Mouse (Mus musculus) ES-Bruce4 (cell line): ENCODE data around the gene Ankrd28. TPM values are rescaled to one million over a fixed set of nuclear protein-coding genes. Genes with fewer than 3 reads are reported as not detected.

ENCODE experiments used
- H3K27ac ChIP-seq: 2 replicates; pipeline ENCODE4 v1.5.1; 2012; ENCODE audit warnings: low read length, inconsistent platforms; ENCODE audit not compliant: insufficient read depth
- H3K27me3 ChIP-seq: 2 replicates; pipeline ENCODE4 v1.6.1; 2012; ENCODE audit warnings: mild to moderate bottlenecking, low read length, inconsistent platforms; ENCODE audit not compliant: control insufficient read depth, poor library complexity, insufficient read depth, severe bottlenecking
- H3K36me3 ChIP-seq: 2 replicates; pipeline ENCODE4 v1.6.1; 2012; ENCODE audit warnings: inconsistent platforms, mild to moderate bottlenecking, low read length, moderate library complexity; ENCODE audit not compliant: control insufficient read depth, poor library complexity, insufficient read depth, severe bottlenecking
- H3K4me1 ChIP-seq: one replicate; pipeline ENCODE4 v1.8.1; 2011; ENCODE audit warnings: low read length; ENCODE audit not compliant: control insufficient read depth, insufficient read depth
- H3K4me3 ChIP-seq: 2 replicates; pipeline ENCODE4 v1.5.1; 2011; ENCODE audit warnings: low read depth, mild to moderate bottlenecking, low read length
- H3K9ac ChIP-seq: 2 replicates; pipeline ENCODE4 v1.6.1; 2012; ENCODE audit warnings: low read depth, mild to moderate bottlenecking, inconsistent platforms; ENCODE audit not compliant: poor library complexity, severe bottlenecking
- H3K9me3 ChIP-seq: replicated peaks from 2 replicates; pipeline ENCODE4 v1.6.1; 2012; ENCODE audit warnings: mild to moderate bottlenecking, low read length, inconsistent platforms; ENCODE audit not compliant: control insufficient read depth, poor library complexity, insufficient read depth, severe bottlenecking
- CTCF ChIP-seq: IDR thresholded peaks from one replicate; pipeline ENCODE4 v1.8.1; 2011; ENCODE audit warnings: low read depth, low read length
- EP300 ChIP-seq: IDR thresholded peaks from 2 replicates; pipeline ENCODE4 v1.6.1; 2011; ENCODE audit warnings: low read depth, low read length; ENCODE audit not compliant: insufficient read depth
- POLR2A ChIP-seq: IDR thresholded peaks from one replicate; pipeline ENCODE4 v1.8.1; 2011; ENCODE audit warnings: low read length; ENCODE audit not compliant: insufficient read depth
- polyA plus RNA-seq: library from polyadenylated mRNA; stranded (reverse); fragments of >200 nt; gene quantifications from 2 replicates; pipeline ENCODE4 v1.2.4, GENCODE M21; 2011; ENCODE audit warnings: low read depth; ENCODE audit not compliant: missing spikeins, insufficient read depth, insufficient read length

Gene Ankrd28
- polyA plus RNA-seq, 1 experiment: 104 TPM

GRCm38 (mm10) chr14:31786906-31787305, 43.5 kb downstream of the Ankrd28 start:
- no peak overlapping the region for H3K9ac ChIP-seq
- H3K4me3 ChIP-seq: no peak overlapping the region
- TF ChIP-seq POLR2A: no peak
- TF ChIP-seq EP300: no peak
- no peak for TF ChIP-seq CTCF
- no peak overlapping the region for H3K27ac ChIP-seq
- no peaks in the 10 kb centered on the region for H3K27me3 ChIP-seq
- H3K36me3 ChIP-seq: no peaks in the 10 kb centered on the region
- H3K4me1 ChIP-seq: peaks cover 3% of the 10 kb centered on the region
- H3K9me3 ChIP-seq: no peaks in the 10 kb centered on the region

- H3K4me1 ChIP-seq: no peaks in the 10 kb centered on the region
- no peaks in the 10 kb centered on the region for H3K27me3 ChIP-seq
- H3K27ac ChIP-seq: no peak overlapping the region
- no peak overlapping the region for H3K9ac ChIP-seq
- TF ChIP-seq CTCF: no peak
- no peak for TF ChIP-seq EP300
- TF ChIP-seq POLR2A: no peak
- no peak overlapping the region for H3K4me3 ChIP-seq
- no peaks in the 10 kb centered on the region for H3K9me3 ChIP-seq
- H3K36me3 ChIP-seq: no peaks in the 10 kb centered on the region
Measured at GRCm38 (mm10) chr14:31785681-31786080, 44.8 kb downstream of the Ankrd28 start.

- H3K27ac ChIP-seq: no peak overlapping the region
- H3K9ac ChIP-seq: no peak overlapping the region
- H3K4me1 ChIP-seq: no peaks in the 10 kb centered on the region
- no peaks in the 10 kb centered on the region for H3K9me3 ChIP-seq
- TF ChIP-seq CTCF (no peak), POLR2A (no peak), EP300 (no peak)
- no peaks in the 10 kb centered on the region for H3K27me3 ChIP-seq
- no peak overlapping the region for H3K4me3 ChIP-seq
- no peaks in the 10 kb centered on the region for H3K36me3 ChIP-seq
Measured at GRCm38 (mm10) chr14:31784975-31785374, 45.5 kb downstream of the Ankrd28 start.

GRCm38 (mm10) chr14:31781309-31782049, 49.0 kb downstream of the Ankrd28 start:
- Histone ChIP-seq H3K4me1 (no peaks in the 10 kb centered on the region), H3K36me3 (no peaks in the 10 kb centered on the region), H3K27me3 (no peaks in the 10 kb centered on the region), H3K27ac (no peak overlapping the region), H3K9me3 (no peaks in the 10 kb centered on the region), H3K4me3 (no peak overlapping the region), H3K9ac (no peak overlapping the region)
- TF ChIP-seq POLR2A: no peak
- no peak for TF ChIP-seq EP300
- TF ChIP-seq CTCF: no peak

- Histone ChIP-seq H3K27me3 (no peaks in the 10 kb centered on the region), H3K27ac (no peak overlapping the region), H3K9ac (no peak overlapping the region), H3K36me3 (no peaks in the 10 kb centered on the region), H3K4me3 (no peak overlapping the region), H3K4me1 (no peaks in the 10 kb centered on the region), H3K9me3 (no peaks in the 10 kb centered on the region)
- TF ChIP-seq CTCF: no peak
- no peak for TF ChIP-seq POLR2A
- TF ChIP-seq EP300: no peak
Measured at GRCm38 (mm10) chr14:31780412-31781233, 49.8 kb downstream of the Ankrd28 start.

GRCm38 (mm10) chr14:31773518-31773917, 56.9 kb downstream of the Ankrd28 start:
- H3K27me3 ChIP-seq: no peaks in the 10 kb centered on the region
- no peaks in the 10 kb centered on the region; the same call in 1 of the 2 replicates for H3K36me3 ChIP-seq
- H3K4me1 ChIP-seq: no peaks in the 10 kb centered on the region
- no peak overlapping the region for H3K4me3 ChIP-seq
- TF ChIP-seq POLR2A (no peak), EP300 (no peak)
- no peaks in the 10 kb centered on the region for H3K9me3 ChIP-seq
- H3K9ac ChIP-seq: no peak overlapping the region
- no peak overlapping the region for H3K27ac ChIP-seq
